Mouse (Mus musculus): ENCODE data around the gene Pdzrn3.
A peak's percentile ranks its signal among the peaks of the same experiment; 100 is the strongest.

The Pdzrn3 gene

GRCm38 (mm10) chr6:101377167-101377934 is at the start of gene Pdzrn3:
TSS of gene Pdzrn3 (minus strand) at chr6:101377897.
- DNase-seq: peak in 1 of 2 experiments; percentile 8

GRCm38 (mm10) chr6:101427296-101427695 is 49.6 kb upstream of the Pdzrn3 start:
- DNase-seq: no peak

GRCm38 (mm10) chr6:101426301-101426700 is 48.6 kb upstream of the Pdzrn3 start:
- no peak for DNase-seq

- no peak for DNase-seq
Observed at GRCm38 (mm10) chr6:101422084-101422954, 44.6 kb upstream of the Pdzrn3 start.

- DNase-seq: no peak
Observed at GRCm38 (mm10) chr6:101418213-101418612, 40.5 kb upstream of the Pdzrn3 start.

GRCm38 (mm10) chr6:101411701-101412100 is 34.0 kb upstream of the Pdzrn3 start:
- no peak for DNase-seq

- DNase-seq: no peak
Observed at GRCm38 (mm10) chr6:101411064-101411463, 33.4 kb upstream of the Pdzrn3 start.

GRCm38 (mm10) chr6:101396711-101397110 is 19.0 kb upstream of the Pdzrn3 start:
- no peak for DNase-seq

- no peak for DNase-seq
Observed at GRCm38 (mm10) chr6:101395908-101396307, 18.2 kb upstream of the Pdzrn3 start.

GRCm38 (mm10) chr6:101392801-101393117 is 15.1 kb upstream of the Pdzrn3 start:
- DNase-seq: no peak

GRCm38 (mm10) chr6:101392107-101392800 is 14.6 kb upstream of the Pdzrn3 start:
- DNase-seq: no peak

GRCm38 (mm10) chr6:101385490-101385889 is 7.8 kb upstream of the Pdzrn3 start:
- no peak for DNase-seq

GRCm38 (mm10) chr6:101384958-101385357 is 7.3 kb upstream of the Pdzrn3 start:
- no peak for DNase-seq

- DNase-seq: no peak
Observed at GRCm38 (mm10) chr6:101384476-101384875, 6.8 kb upstream of the Pdzrn3 start.

- DNase-seq: no peak
Observed at GRCm38 (mm10) chr6:101382891-101383290, 5.2 kb upstream of the Pdzrn3 start.

- DNase-seq: no peak
Observed at GRCm38 (mm10) chr6:101379546-101379945, 1.8 kb upstream of the Pdzrn3 start.

- DNase-seq: no peak
Observed at GRCm38 (mm10) chr6:101377935-101378609, 375 bp upstream of the Pdzrn3 start.

GRCm38 (mm10) chr6:101376511-101377166 is 1.1 kb downstream of the Pdzrn3 start:
- DNase-seq: no peak

GRCm38 (mm10) chr6:101376049-101376448 is 1.6 kb downstream of the Pdzrn3 start:
- DNase-seq: no peak

- DNase-seq: no peak
Observed at GRCm38 (mm10) chr6:101374721-101375120, 3.0 kb downstream of the Pdzrn3 start.

GRCm38 (mm10) chr6:101374186-101374585 is 3.5 kb downstream of the Pdzrn3 start:
- no peak for DNase-seq

- DNase-seq: no peak
Observed at GRCm38 (mm10) chr6:101372982-101373381, 4.7 kb downstream of the Pdzrn3 start.
